Mouse (Mus musculus) Muller cell, postnatal 12 days (primary cell): ENCODE results near the gene Ecel1.

ENCODE experiments used
- DNase-seq: peaks from one replicate; pipeline ENCODE4 v3.0.0-alpha.2; 2015; ENCODE audit errors: inconsistent ontology term

The Ecel1 gene

GRCm38 (mm10) chr1:87170458-87170857 is 14.1 kb upstream of the Ecel1 start:
- DNase-seq: no peak

- no peak for DNase-seq
Measured at GRCm38 (mm10) chr1:87164796-87165184, 8.5 kb upstream of the Ecel1 start.

- DNase-seq: no peak
Measured at GRCm38 (mm10) chr1:87164164-87164795, 8.0 kb upstream of the Ecel1 start.

GRCm38 (mm10) chr1:87159396-87159795 is 3.1 kb upstream of the Ecel1 start:
- DNase-seq: no peak

- no peak for DNase-seq
Measured at GRCm38 (mm10) chr1:87155531-87156198, 656 bp downstream of the Ecel1 start.

GRCm38 (mm10) chr1:87154501-87155120 is 1.7 kb downstream of the Ecel1 start:
- DNase-seq: no peak

- no peak for DNase-seq
Measured at GRCm38 (mm10) chr1:87153776-87154500, 2.4 kb downstream of the Ecel1 start.

- DNase-seq: no peak
Measured at GRCm38 (mm10) chr1:87151286-87151685, 5.0 kb downstream of the Ecel1 start.

- DNase-seq: no peak
Measured at GRCm38 (mm10) chr1:87149422-87149821, 6.9 kb downstream of the Ecel1 start.

- DNase-seq: no peak
Measured at GRCm38 (mm10) chr1:87143141-87143540, 13.2 kb downstream of the Ecel1 start.

- peak; percentile 49 for DNase-seq
Measured at GRCm38 (mm10) chr1:87142456-87142855, 13.9 kb downstream of the Ecel1 start.

- no peak for DNase-seq
Measured at GRCm38 (mm10) chr1:87141550-87141949, 14.8 kb downstream of the Ecel1 start.

GRCm38 (mm10) chr1:87131803-87132202 is 24.5 kb downstream of the Ecel1 start:
- peak; percentile 52 for DNase-seq

- no peak for DNase-seq
Measured at GRCm38 (mm10) chr1:87127206-87128030, 28.9 kb downstream of the Ecel1 start.

- no peak for DNase-seq
Measured at GRCm38 (mm10) chr1:87124673-87125072, 31.6 kb downstream of the Ecel1 start, which contains the start of gene Akp3. TSS of gene Akp3 (plus strand) at chr1:87124973.

GRCm38 (mm10) chr1:87114784-87115183 is 41.5 kb downstream of the Ecel1 start:
- DNase-seq: no peak

GRCm38 (mm10) chr1:87111719-87112354 is 44.5 kb downstream of the Ecel1 start:
- DNase-seq: peak; percentile 14

GRCm38 (mm10) chr1:87108564-87108963 is 47.8 kb downstream of the Ecel1 start:
- DNase-seq: no peak

GRCm38 (mm10) chr1:87106536-87106935 is 49.8 kb downstream of the Ecel1 start:
- no peak for DNase-seq

- DNase-seq: no peak
Measured at GRCm38 (mm10) chr1:87103936-87104335, 52.4 kb downstream of the Ecel1 start.

GRCm38 (mm10) chr1:87102114-87102513 is 54.2 kb downstream of the Ecel1 start:
- DNase-seq: no peak
